Mouse (Mus musculus): Measurements from ENCODE around the gene Golim4. TPM values are rescaled to one million over a fixed set of nuclear protein-coding genes. Genes with fewer than 3 reads are reported as not detected.

Gene Golim4
- total RNA-seq, 2 experiments from 2014 or later: 52.0 to 55.1 TPM

GRCm38 (mm10) chr3:75926327-75926726, 30.4 kb downstream of the Golim4 start:
- no peak for DNase-seq

GRCm38 (mm10) chr3:75925123-75925522, 31.6 kb downstream of the Golim4 start:
- no peak for DNase-seq

DNA sequence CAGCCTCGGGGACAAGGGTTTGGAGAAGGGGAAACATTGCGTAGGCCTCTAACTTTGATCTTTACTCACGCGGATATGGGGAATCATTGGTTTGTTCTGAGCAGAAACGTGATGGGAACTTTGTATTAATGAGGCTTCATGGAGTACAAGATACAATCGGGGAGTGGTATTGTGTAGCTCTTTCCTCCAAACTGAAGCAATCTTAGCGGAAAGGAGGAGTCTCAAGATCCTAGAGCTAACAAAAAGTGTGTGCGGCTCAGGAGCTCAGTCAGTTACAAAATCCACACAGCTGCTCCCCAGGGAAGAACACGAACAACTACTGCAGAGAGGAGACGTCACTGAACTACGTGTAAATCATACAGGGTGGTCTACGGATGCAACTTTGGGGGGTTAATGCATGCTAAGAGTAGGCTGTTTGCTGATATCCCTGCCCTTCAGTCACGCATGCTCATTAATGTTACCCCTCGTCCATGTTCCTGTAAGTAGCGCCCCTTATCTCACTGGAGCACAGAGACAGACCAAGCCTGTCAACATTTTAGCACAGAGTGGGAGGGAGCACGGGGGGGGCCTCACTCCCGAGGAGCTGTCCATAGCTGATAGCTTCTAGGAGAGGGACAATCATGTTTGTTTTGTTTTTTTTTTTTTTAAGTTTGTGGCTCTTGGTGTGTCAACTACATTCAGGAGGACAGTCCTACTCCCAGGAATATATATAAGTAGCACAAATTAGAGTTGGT, 38.8 kb downstream of the Golim4 start:
- no peak for DNase-seq

GRCm38 (mm10) chr3:75912786-75913185, 44.0 kb downstream of the Golim4 start:
- DNase-seq: no peak

GRCm38 (mm10) chr3:75910768-75911167, 46.0 kb downstream of the Golim4 start:
- DNase-seq: no peak

GRCm38 (mm10) chr3:75910257-75910656, 46.5 kb downstream of the Golim4 start:
- peak; percentile 4 for DNase-seq

DNA sequence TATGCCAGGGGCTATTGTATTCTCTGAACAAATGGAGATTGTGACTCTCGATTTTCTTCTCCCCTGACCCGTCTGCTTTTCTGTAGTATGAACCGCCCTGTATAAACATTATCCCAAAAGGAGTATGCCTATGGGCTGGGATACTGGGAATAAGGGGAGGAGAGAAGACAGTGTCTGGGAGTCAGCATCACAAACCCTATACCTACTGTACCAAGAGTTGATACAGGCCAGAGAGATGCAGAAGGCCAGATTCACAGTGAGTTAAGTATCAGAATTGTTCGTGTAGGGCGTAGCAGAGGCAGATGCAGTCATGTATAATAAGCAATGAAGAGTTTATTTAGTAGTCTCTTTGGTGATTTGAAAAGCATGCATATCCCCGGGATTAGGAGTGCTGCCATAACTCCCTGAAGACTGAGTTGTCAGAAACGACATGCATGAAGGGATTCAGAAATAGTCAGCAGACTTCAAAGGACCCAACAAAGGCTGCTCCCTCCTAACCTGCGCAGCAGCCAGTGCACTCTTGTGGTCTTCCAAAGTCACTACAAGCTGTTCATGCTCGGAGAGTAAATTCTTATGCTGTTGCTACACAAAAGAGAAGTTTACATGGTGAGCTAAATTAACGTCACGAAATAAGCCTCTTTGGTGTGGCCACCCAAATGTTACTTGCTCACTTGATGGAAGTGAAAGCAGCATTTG, 54.7 kb downstream of the Golim4 start:
- DNase-seq: no peak

GRCm38 (mm10) chr3:75895075-75895474, 61.7 kb downstream of the Golim4 start:
- no peak for DNase-seq

DNA sequence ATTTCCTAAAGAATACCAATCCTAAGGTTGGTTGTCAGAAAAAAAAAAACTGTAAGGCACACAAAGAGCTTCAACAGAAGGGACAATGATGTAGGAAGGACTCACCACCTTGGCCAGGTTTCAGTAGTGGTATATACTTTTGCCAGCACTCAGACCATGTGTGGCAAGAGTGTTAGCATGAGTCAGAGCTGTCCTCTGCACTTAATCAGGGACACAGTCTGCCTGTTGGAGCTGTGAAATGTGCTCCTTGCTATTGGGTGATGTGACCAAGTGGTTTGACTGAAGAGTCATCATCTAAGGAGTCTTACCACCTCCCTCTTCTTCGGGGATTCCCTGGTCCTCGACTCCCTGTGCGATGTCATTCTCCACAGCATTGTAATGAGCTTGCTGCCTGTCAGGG, 65.2 kb downstream of the Golim4 start:
- DNase-seq: peak; percentile 43

DNA sequence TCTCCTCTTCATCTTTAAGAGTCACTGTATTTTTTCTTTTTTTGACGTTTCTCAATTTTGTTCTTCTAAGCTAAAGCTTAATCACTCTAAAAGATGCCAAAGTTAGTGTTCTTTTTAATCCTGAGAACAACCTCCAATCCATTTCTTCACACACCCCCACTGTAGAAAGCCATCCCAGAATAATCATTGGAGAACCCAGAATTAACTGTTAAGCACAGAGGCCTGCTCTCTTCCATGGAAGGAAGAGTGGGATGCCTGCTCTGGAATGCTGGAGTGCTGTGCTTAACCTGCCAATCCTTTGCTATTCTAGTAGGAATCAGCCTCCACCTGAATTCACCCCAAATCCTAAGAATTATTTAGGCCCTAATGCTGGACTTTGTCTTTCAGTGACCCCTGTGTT, 67.4 kb downstream of the Golim4 start:
- DNase-seq: no peak

- DNase-seq: no peak
These were observed 75.2 kb downstream of the Golim4 start for GRCm38 (mm10) chr3:75881582-75881981.

- no peak for DNase-seq
These were observed 77.5 kb downstream of the Golim4 start for GRCm38 (mm10) chr3:75879269-75879668.

DNA sequence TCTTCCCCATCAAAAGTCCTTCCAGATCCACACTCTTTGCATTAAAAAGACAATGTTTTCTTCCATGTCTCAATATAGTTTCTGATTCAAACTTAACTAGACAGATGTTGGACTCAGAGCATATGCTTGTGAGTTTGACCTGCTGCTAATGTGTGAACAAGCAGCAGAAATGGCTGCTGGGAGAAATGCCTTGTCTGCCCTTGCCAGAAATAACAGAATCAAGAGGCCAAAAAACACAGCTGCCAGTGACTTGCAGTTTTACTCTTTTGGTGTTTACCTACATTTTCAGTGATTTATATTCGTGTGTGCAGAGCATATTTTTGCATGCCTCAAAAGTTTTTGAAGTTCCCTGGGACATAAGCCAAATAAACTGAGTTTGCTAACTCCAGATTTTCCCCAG, 87.9 kb downstream of the Golim4 start:
- peak; percentile 12 for DNase-seq

DNA sequence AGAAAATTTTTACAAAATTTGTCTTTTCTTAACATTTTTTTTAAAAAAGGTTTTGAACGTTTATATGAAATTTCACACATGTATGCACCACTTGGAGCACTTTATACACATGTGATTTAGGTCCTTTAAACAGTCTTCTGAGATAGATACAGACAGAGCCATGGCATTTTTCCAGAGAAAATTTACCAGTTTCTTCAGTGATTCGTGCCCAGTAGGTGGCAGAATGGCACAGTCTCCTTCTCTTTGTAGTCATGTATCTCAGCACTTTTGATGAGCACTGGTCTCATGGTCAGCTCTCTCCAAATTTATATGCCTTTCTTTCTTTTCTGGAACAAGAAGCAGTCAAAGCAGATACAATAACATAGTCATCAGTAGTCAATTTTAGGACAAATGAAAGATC, 92.5 kb downstream of the Golim4 start:
- DNase-seq: peak; percentile 38

- peak; percentile 68 for DNase-seq
These were observed 95.1 kb downstream of the Golim4 start for GRCm38 (mm10) chr3:75861677-75862076.

DNA sequence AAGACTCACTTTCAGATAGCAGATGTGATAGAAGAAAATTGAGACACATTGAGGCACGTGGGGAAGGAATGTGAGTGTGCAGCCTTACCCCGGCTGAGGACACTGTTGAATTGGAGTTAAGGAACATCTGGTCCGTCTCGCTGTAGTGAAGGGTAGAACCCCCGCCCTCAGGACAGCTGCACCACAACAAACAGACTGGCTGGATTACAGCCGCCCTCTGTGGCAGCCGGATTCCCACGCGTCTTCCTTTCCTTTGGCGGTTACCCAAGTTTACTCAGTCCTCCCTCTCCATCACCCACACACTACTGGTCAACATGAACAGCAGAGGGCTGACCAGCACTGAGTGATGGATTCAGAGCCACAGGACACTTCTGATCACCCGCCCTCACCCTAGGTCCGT, 96.0 kb downstream of the Golim4 start:
- DNase-seq: no peak

DNA sequence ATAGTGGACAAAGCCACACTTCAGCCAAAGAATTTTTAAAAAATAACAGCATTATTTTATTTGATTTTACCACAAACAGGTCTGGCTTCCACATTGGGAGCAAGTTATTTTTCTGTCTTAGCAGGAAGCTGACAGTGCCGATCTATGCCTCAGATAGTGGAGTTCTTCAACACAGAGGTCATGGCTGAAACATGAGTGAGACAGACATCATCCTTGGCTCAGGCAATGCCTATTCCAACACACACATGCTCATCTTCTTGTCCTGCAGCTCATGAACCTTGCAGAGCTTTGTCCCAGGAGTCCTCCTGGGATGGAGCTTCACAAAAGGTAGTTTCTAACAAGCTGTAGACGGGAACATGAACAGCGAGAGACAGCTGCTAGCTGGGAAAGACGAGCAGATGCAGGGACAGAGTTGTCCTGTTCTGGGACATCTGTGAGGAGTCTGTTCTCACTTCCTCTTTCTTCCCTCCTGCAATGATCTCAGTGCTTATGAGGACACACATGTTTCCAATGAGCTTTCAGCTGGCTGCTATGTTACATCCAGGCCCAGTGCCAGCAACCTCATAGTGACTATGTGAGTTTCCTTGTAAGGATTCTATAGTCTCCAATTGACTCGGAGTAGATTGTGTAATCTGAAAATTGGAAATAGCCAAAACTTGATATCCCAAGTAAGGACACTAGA, 121.3 kb downstream of the Golim4 start:
- DNase-seq: no peak

- DNase-seq: no peak
These were observed 121.9 kb downstream of the Golim4 start for GRCm38 (mm10) chr3:75834827-75835226.

Other genes with a start within 250 kb of the Golim4 start
- gene Gm29133, start 208.8 kb downstream of the Golim4 start, total RNA-seq (2021): not detected
- gene Fstl5, start 117.3 kb upstream of the Golim4 start, total RNA-seq (2021): 1 to 10 TPM; 5.2 to 7.3 TPM